Mouse (Mus musculus): ENCODE measurements around the gene Psmb7. TPM values are rescaled to one million over a fixed set of nuclear protein-coding genes. Genes with fewer than 3 reads are reported as not detected.

Gene Psmb7
- 186 TPM for polyA plus RNA-seq (2014; fragmentation: Illumina TruSeq; extraction: RNeasy Lipid Tissue Mini Kit (QIAGEN cat#74804); ENCODE audit: low read depth, low replicate concordance)

GRCm38 (mm10) chr2:38643625-38644427 lies at the start of gene Psmb7:
TSS of gene Psmb7 (minus strand) at chr2:38644087.

Other genes with a start within 250 kb of the Psmb7 start
- 22.0 TPM for gene Nek6, start 132.4 kb downstream of the Psmb7 start, polyA plus RNA-seq (2014; fragmentation: Illumina TruSeq; extraction: RNeasy Lipid Tissue Mini Kit (QIAGEN cat#74804); ENCODE audit: low read depth, low replicate concordance)
- gene Nr5a1, start 70.5 kb upstream of the Psmb7 start, polyA plus RNA-seq (2014; fragmentation: Illumina TruSeq; extraction: RNeasy Lipid Tissue Mini Kit (QIAGEN cat#74804); ENCODE audit: low read depth, low replicate concordance), result not detected